ENCODE assay signal across 8 mouse cellular contexts in the genomic region with DNA sequence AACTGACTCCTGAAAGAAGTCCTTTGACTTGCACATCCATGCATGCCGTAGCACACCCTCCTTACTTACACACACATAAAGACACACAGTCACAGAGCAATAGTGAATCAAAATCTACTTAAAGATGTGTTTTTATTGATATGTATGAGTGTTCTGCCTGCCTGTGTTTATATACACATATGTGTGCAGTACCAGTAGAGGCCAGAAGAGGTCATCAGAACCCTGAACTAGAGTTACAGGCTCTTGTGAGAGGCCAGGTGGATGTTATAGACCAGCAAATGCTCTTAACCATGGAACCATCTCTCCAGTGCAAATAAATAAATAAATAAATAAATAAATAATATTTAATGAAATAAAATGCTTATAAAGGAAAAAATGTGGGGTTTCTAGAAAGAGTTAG.
DNase-seq lines count a peak whose midpoint lies in the region; ATAC-seq and TF ChIP-seq lines count a peak whose summit lies in the region.

No protein-coding gene starts in this region.

- H3K9me3 ChIP-seq in hindbrain, embryonic 11.5 days (ENCODE audit: control insufficient read depth, low read length): no peaks in the 10 kb centered on the region
- H3K9me3 ChIP-seq in hindbrain, embryonic 16.5 days (ENCODE audit: control insufficient read depth, low read length): peaks cover 3% of the 10 kb centered on the region; the same call in 1 of the 2 replicates
- H3K9me3 ChIP-seq in liver, embryonic 13.5 days (replicated peaks): no peaks in the 10 kb centered on the region

- TF ChIP-seq POLR2A in cerebellum, adult 2 months (IDR thresholded peaks at IDR 0.05; ENCODE audit: borderline replicate concordance, insufficient read depth, low read length): no peak

- WGBS in hindbrain, embryonic 11.5 days: 97% methylated on average over 1 of the region's 1 CpGs
- WGBS in hindbrain, embryonic 16.5 days: 85% methylated on average over 1 of the region's 1 CpGs
- 91% methylated on average over 1 of the region's 1 CpGs for WGBS in liver, embryonic 13.5 days (ENCODE audit: insufficient replicate concordance)
- 100% methylated on average over 1 of the region's 1 CpGs for WGBS in cerebellum, adult 2 months

- no peak for ATAC-seq in hindbrain, embryonic 11.5 days (ENCODE audit: low FRiP score)
- ATAC-seq in hindbrain, embryonic 16.5 days: no peak
- ATAC-seq in liver, embryonic 13.5 days (ENCODE audit: low read depth): no peak

- H3K4me2 ChIP-seq in hindbrain, embryonic 11.5 days (replicated peaks; ENCODE audit: low read depth, low read length): no peak overlapping the region
- no peak overlapping the region for H3K4me2 ChIP-seq in hindbrain, embryonic 16.5 days (ENCODE audit: low read length)
- H3K4me2 ChIP-seq in liver, embryonic 13.5 days: no peak overlapping the region

- H3K4me3 ChIP-seq in hindbrain, embryonic 11.5 days (ENCODE audit: low read depth, low read length): no peak overlapping the region
- H3K4me3 ChIP-seq in hindbrain, embryonic 16.5 days (ENCODE audit: low read length): no peak overlapping the region
- H3K4me3 ChIP-seq in liver, embryonic 13.5 days (replicated peaks): no peak overlapping the region
- no peak overlapping the region for H3K4me3 ChIP-seq in cerebellum, adult 2 months (replicated peaks; ENCODE audit: insufficient read depth, low read depth, low read length)

- peak; percentile 50 for DNase-seq in hindbrain, embryonic 11.5 days (ENCODE audit: low spot score)
- peak; percentile 80 for DNase-seq in CD4-positive, CD25-positive, alpha-beta regulatory T cell, adult 2 months (ENCODE audit: low read depth, low spot score)
- peak; percentile 56 for DNase-seq in c-Kit-positive CD71-negative TER-119-negative erythroid progenitor cells, embryonic 14.5 days (ENCODE audit: low read depth)
- peak; percentile 61 for DNase-seq in liver, embryonic 13.5 days
- DNase-seq in testis, postnatal 14 days (ENCODE audit: low spot score): peak; percentile 23
- no peak for DNase-seq in cerebellum, adult 2 months
- no peak for DNase-seq in cerebellum, adult 11-12 months

- no peak overlapping the region for H3K27ac ChIP-seq in hindbrain, embryonic 11.5 days (ENCODE audit: low read depth, low read length)
- no peak overlapping the region for H3K27ac ChIP-seq in hindbrain, embryonic 16.5 days (ENCODE audit: low read depth, low read length)
- no peak overlapping the region for H3K27ac ChIP-seq in liver, embryonic 13.5 days
- no peak overlapping the region for H3K27ac ChIP-seq in cerebellum, adult 2 months (ENCODE audit: insufficient read depth, low read length)

- TF ChIP-seq CTCF in cerebellum, adult 2 months (IDR thresholded peaks at IDR 0.05; ENCODE audit: borderline replicate concordance, insufficient read depth, low read depth, low read length): no peak

- no peaks in the 10 kb centered on the region for H3K27me3 ChIP-seq in hindbrain, embryonic 11.5 days (ENCODE audit: control insufficient read depth, insufficient read depth, low read length)
- H3K27me3 ChIP-seq in hindbrain, embryonic 16.5 days (replicated peaks; ENCODE audit: control insufficient read depth, insufficient read depth, low read length): no peaks in the 10 kb centered on the region
- H3K27me3 ChIP-seq in liver, embryonic 13.5 days: no peaks in the 10 kb centered on the region
- no peaks in the 10 kb centered on the region for H3K27me3 ChIP-seq in cerebellum, adult 2 months (ENCODE audit: control insufficient read depth, insufficient read depth, low read length)

- no peak overlapping the region for H3K9ac ChIP-seq in hindbrain, embryonic 11.5 days (ENCODE audit: low read depth, low read length)
- H3K9ac ChIP-seq in hindbrain, embryonic 16.5 days (ENCODE audit: low read depth, low read length): no peak overlapping the region
- H3K9ac ChIP-seq in liver, embryonic 13.5 days: no peak overlapping the region

- no peaks in the 10 kb centered on the region for H3K4me1 ChIP-seq in hindbrain, embryonic 11.5 days (replicated peaks; ENCODE audit: control insufficient read depth, insufficient read depth, low read length)
- H3K4me1 ChIP-seq in hindbrain, embryonic 16.5 days (ENCODE audit: control insufficient read depth, insufficient read depth, low read depth, low read length): no peaks in the 10 kb centered on the region
- H3K4me1 ChIP-seq in liver, embryonic 13.5 days (replicated peaks): peaks cover 26% of the 10 kb centered on the region
- H3K4me1 ChIP-seq in cerebellum, adult 2 months (ENCODE audit: control insufficient read depth, insufficient read depth, low read length): no peaks in the 10 kb centered on the region

- no peaks in the 10 kb centered on the region for H3K36me3 ChIP-seq in hindbrain, embryonic 11.5 days (ENCODE audit: control insufficient read depth, insufficient read depth, low read length)
- no peaks in the 10 kb centered on the region for H3K36me3 ChIP-seq in hindbrain, embryonic 16.5 days (ENCODE audit: control insufficient read depth, insufficient read depth, low read length)
- H3K36me3 ChIP-seq in liver, embryonic 13.5 days: no peaks in the 10 kb centered on the region

Comparison
In these comparisons a context has a peak if more than half of its experiments do, and no peak if none do; other contexts are left out.
1. DNase-seq: peak in hindbrain, embryonic 11.5 days (single experiment), CD4-positive, CD25-positive, alpha-beta regulatory T cell, adult 2 months (single experiment), c-Kit-positive CD71-negative TER-119-negative erythroid progenitor cells, embryonic 14.5 days (single experiment), liver, embryonic 13.5 days (single experiment) and testis, postnatal 14 days (single experiment); none in cerebellum, adult 2 months (0 of 2) and cerebellum, adult 11-12 months (single experiment).